Mouse (Mus musculus) megakaryocyte, embryonic 14.5 days (primary cell): ENCODE results near the gene Cyp2j5. TPM values are rescaled to one million over a fixed set of nuclear protein-coding genes. Genes with fewer than 3 reads are reported as not detected.
A peak's percentile ranks its signal among the peaks of the same experiment; 100 is the strongest.
"Not testable (repeated sequence)": the region's sequence is repeated elsewhere in the genome, so short reads cannot be mapped to it uniquely, and the experiment has no call there.

Experiments used
- H3K27me3 ChIP-seq: replicated peaks from 2 replicates; pipeline ENCODE3; 2012; ENCODE audit warnings: inconsistent platforms
- H3K36me3 ChIP-seq: replicated peaks from 2 replicates; pipeline ENCODE3; 2012; ENCODE audit warnings: low read length, inconsistent platforms, mixed read lengths
- H3K4me1 ChIP-seq: 2 replicates; pipeline ENCODE4 v1.6.1; 2012; ENCODE audit warnings: inconsistent platforms
- H3K4me3 ChIP-seq: replicated peaks from 2 replicates; pipeline ENCODE3; 2012; ENCODE audit warnings: moderate library complexity, mild to moderate bottlenecking, inconsistent platforms
- H3K9me3 ChIP-seq: 2 replicates; pipeline ENCODE4 v1.6.1; 2012; ENCODE audit warnings: inconsistent platforms
- FLI1 ChIP-seq: IDR thresholded peaks from 2 replicates; pipeline ENCODE4 v1.6.1; 2012; ENCODE audit warnings: low read length, inconsistent platforms, mixed read lengths
- GATA1 ChIP-seq: IDR thresholded peaks from 3 replicates; pipeline ENCODE4 v1.6.1; 2012; ENCODE audit warnings: mixed read lengths, low read length, inconsistent platforms, borderline replicate concordance
- polyA plus RNA-seq: library from polyadenylated mRNA; stranded (reverse); fragments of >175 nt; gene quantifications from 2 replicates; pipeline ENCODE4 v1.2.3, GENCODE M21; 2012; ENCODE audit warnings: low replicate concordance; ENCODE audit not compliant: insufficient read depth

Gene Cyp2j5
- polyA plus RNA-seq, 1 experiment: not detected

- Histone ChIP-seq H3K27me3 (no peaks in the 10 kb centered on the region), H3K36me3 (no peaks in the 10 kb centered on the region), H3K4me1 (no peaks in the 10 kb centered on the region), H3K9me3 (no peaks in the 10 kb centered on the region), H3K4me3 (no peak overlapping the region)
- TF ChIP-seq FLI1 (no peak), GATA1 (no peak)
These were observed 907 bp upstream of the Cyp2j5 start for GRCm38 (mm10) chr4:96664668-96665454.

DNA sequence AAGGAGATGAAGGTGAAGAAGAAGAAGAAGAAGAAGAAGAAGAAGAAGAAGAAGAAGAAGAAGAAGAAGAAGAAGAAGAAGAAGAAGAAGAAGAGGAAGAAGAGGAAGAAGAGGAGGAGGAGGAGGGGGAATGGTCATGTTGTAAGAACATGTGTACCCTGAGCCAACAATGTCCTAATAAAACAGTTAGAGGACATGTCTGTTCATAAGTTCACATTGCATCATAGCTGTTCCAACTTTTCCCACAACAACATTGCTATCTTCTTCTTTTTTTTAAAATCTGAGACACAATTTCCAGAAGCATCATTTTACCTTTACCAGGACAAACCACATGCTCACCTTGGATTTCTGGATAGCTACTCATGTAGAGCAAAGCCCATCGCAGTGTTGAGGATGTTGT, 28.5 kb downstream of the Cyp2j5 start:
- TF ChIP-seq FLI1 (no peak), GATA1 (no peak)
- no peak overlapping the region for H3K4me3 ChIP-seq
- H3K9me3 ChIP-seq: no peaks in the 10 kb centered on the region
- no peaks in the 10 kb centered on the region for H3K4me1 ChIP-seq
- H3K27me3 ChIP-seq: no peaks in the 10 kb centered on the region
- H3K36me3 ChIP-seq: no peaks in the 10 kb centered on the region

DNA sequence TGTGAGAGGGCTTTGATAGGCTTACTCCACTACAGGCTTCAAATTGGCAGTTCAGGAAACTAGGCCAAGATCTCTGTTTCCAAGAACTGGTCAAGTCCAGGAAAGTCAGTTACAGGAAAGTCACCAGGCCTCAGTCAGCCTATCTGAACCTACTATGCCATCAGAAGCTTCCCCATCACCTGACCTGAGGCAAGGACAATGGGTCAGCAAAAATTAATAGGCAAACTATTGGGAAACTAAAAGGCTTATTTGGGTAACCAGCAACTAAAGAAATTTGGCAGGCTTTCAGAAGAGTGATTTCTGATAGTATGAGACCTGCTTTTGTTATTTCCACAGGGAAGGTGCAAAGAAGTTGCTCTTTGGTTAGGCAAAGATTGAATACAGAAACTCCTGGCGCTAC, 41.5 kb downstream of the Cyp2j5 start:
- Histone ChIP-seq H3K27me3 (no peaks in the 10 kb centered on the region), H3K4me3 (no peak overlapping the region), H3K36me3 (no peaks in the 10 kb centered on the region), H3K9me3 (peaks cover 12% of the 10 kb centered on the region), H3K4me1 (no peaks in the 10 kb centered on the region)
- TF ChIP-seq FLI1: no peak
- TF ChIP-seq GATA1: no peak

DNA sequence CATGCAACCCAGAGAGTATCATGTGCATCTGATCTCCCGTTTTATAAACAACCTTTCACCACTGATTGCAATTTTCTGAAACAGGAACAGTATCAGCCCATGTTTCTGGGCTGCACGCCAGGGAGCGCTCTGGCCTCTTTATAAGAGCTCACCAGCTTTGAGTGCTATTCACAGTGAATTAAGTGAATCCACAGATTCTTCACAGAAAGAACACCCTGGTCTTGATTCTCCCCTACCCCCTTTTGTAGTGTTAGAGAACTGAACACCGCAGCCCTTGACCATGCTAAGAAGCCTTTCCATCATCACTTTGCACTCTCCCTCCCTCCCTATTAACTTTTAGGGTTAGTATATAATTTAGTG, 72.2 kb downstream of the Cyp2j5 start:
- no peaks in the 10 kb centered on the region for H3K9me3 ChIP-seq
- H3K27me3 ChIP-seq: no peaks in the 10 kb centered on the region
- H3K4me3 ChIP-seq: no peak overlapping the region
- H3K36me3 ChIP-seq: no peaks in the 10 kb centered on the region
- TF ChIP-seq FLI1 (no peak), GATA1 (no peak)
- no peaks in the 10 kb centered on the region for H3K4me1 ChIP-seq

DNA sequence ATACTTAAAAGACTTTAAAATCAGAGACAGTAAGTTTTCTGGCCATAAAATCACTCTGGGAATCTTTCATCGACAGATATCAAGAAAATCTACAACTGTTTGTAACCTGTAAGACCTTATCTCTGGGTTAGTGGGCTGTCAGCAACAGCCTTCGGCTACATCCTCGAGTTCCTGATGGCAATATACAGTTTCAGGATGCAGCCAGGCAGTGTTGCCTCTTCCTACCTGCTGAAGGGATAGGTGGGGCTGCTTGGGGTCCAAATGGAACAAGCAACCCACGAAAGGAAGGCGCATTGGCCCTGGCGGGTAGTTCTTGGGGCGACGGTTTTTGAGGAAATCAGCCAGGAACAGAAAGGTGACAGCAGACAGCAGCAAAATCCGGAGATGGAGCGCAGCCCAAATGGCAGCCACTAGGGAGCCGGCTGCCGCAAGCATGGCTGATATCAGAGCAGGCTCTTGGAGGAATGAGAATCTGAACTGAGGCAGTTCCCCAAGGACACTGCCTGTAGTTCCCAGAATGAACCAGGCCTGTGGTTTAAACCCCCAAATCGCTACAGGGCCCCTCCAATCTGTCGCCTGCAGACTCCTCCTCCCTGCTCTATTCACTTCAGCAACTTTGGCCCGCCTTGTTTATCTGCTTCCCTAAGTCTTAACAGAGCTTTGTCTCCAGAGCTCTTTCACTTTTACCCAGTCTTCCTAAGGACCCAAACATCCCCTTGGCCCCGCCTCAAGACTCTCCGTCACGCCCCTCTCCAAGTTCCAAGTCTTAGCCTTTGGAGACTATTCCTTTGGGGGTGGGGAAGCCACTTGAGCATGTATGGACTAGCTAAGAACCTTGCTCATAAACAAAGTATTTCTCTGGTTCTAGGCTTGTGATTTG, 72.8 kb downstream of the Cyp2j5 start, which contains the start of gene Cyp2j9:
Gene Cyp2j9, minus strand, starts transcription at position 668 of the 880 bp plus-strand sequence.
- no peak for TF ChIP-seq FLI1
- no peak for TF ChIP-seq GATA1
- H3K27me3 ChIP-seq: no peaks in the 10 kb centered on the region
- no peaks in the 10 kb centered on the region for H3K36me3 ChIP-seq
- peak within 1 kb of the TSS; percentile 50 for H3K4me3 ChIP-seq
- H3K4me1 ChIP-seq: no peaks in the 10 kb centered on the region
- H3K9me3 ChIP-seq: no peaks in the 10 kb centered on the region

GRCm38 (mm10) chr4:96581425-96582088, 82.4 kb downstream of the Cyp2j5 start:
- no peak overlapping the region for H3K4me3 ChIP-seq
- TF ChIP-seq FLI1 (no peak), GATA1 (no peak)
- no peaks in the 10 kb centered on the region for H3K27me3 ChIP-seq

GRCm38 (mm10) chr4:96580351-96580750, 83.6 kb downstream of the Cyp2j5 start:
- H3K4me3 ChIP-seq, H3K9me3 ChIP-seq, H3K36me3 ChIP-seq, H3K27me3 ChIP-seq, H3K4me1 ChIP-seq: not testable (repeated sequence)

More at GRCm38 (mm10) chr4:96581425-96582088, 82.4 kb downstream of the Cyp2j5 start:
- Histone ChIP-seq H3K36me3 (no peaks in the 10 kb centered on the region), H3K9me3 (no peaks in the 10 kb centered on the region), H3K4me1 (no peaks in the 10 kb centered on the region)

Other genes starting within 250 kb of the Cyp2j5 start
- not detected in 2 replicates for gene Cyp2j8, start 156.8 kb downstream of the Cyp2j5 start, polyA plus RNA-seq
- gene Cyp2j6, start 110.5 kb downstream of the Cyp2j5 start, polyA plus RNA-seq: not detected in 2 replicates
- not detected in 2 replicates for gene Cyp2j9, start 72.6 kb downstream of the Cyp2j5 start, polyA plus RNA-seq
- gene Gm12695, start 121.0 kb upstream of the Cyp2j5 start, polyA plus RNA-seq: not detected in 2 replicates